ENCODE assay signal across 8 mouse cellular contexts in genomic region chr10:85598603-85599542, GRCm38 (mm10).
A peak's percentile ranks its signal among the peaks of the same experiment; 100 is the strongest.
DNase-seq lines count a peak whose midpoint lies in the region; ATAC-seq and TF ChIP-seq lines count a peak whose summit lies in the region.

No protein-coding gene starts in this region.

- H3K27ac ChIP-seq in forebrain, embryonic 15.5 days (replicated peaks): peak overlapping the region; percentile 51
- no peak overlapping the region for H3K27ac ChIP-seq in intestine, postnatal 0 days (ENCODE audit: low read depth, low read length)

- peak overlapping the region; percentile 49 for H3K4me3 ChIP-seq in forebrain, embryonic 15.5 days
- peak overlapping the region; percentile 36 for H3K4me3 ChIP-seq in intestine, postnatal 0 days (ENCODE audit: low read depth, low read length)

- WGBS in forebrain, embryonic 15.5 days: under 1% methylated on average over 41 of the region's 41 CpGs
- 1% methylated on average over 41 of the region's 41 CpGs for WGBS in intestine, postnatal 0 days

- peaks cover 18% of the 10 kb centered on the region for H3K4me1 ChIP-seq in forebrain, embryonic 15.5 days
- 0 out of 2 replicates have a peak, but pooled peaks cover 5% of the 10 kb centered on the region for H3K4me1 ChIP-seq in intestine, postnatal 0 days (replicated peaks; ENCODE audit: control insufficient read depth, insufficient read depth, low read length)

- H3K27me3 ChIP-seq in forebrain, embryonic 15.5 days: no peaks in the 10 kb centered on the region
- no peaks in the 10 kb centered on the region for H3K27me3 ChIP-seq in intestine, postnatal 0 days (replicated peaks; ENCODE audit: control insufficient read depth, insufficient read depth, low read length)

- peak overlapping the region; percentile 64 for H3K9ac ChIP-seq in forebrain, embryonic 15.5 days (replicated peaks)
- H3K9ac ChIP-seq in intestine, postnatal 0 days (ENCODE audit: low read depth, low read length): no peak overlapping the region; the same call in 1 of the 2 replicates

- peak; percentile 11 to 23 for DNase-seq in left cerebral cortex, postnatal 25 days (ENCODE audit: low spot score in 2 of 2)
- DNase-seq in left cerebral cortex, adult 11 months (ENCODE audit: low spot score): no peak
- DNase-seq in cerebellum, postnatal 25 days: peak; percentile 49 to 66
- DNase-seq in neural tube, embryonic 10.5 days (ENCODE audit: extremely low spot score, low spot score): peak; percentile 60
- DNase-seq in spleen, postnatal 14 days (ENCODE audit: low spot score in 2 of 2): no peak
- no peak for DNase-seq in urinary bladder, adult 2 months (ENCODE audit: low spot score)

- intact Hi-C loops in left cerebral cortex, postnatal 25 days (cut with DNase I): no loop called here

- peak; percentile 65 for ATAC-seq in forebrain, embryonic 15.5 days (replicated peaks)
- no peak for ATAC-seq in intestine, postnatal 0 days

- H3K4me2 ChIP-seq in forebrain, embryonic 15.5 days (replicated peaks): peak overlapping the region; percentile 90
- H3K4me2 ChIP-seq in intestine, postnatal 0 days (replicated peaks; ENCODE audit: low read depth): peak overlapping the region; percentile 75

- peak; percentile 19; the same call in 1 of the 2 replicates for TF ChIP-seq CTCF in intestine, postnatal 0 days (IDR thresholded peaks at IDR 0.05; ENCODE audit: low read depth)

- H3K36me3 ChIP-seq in forebrain, embryonic 15.5 days: no peaks in the 10 kb centered on the region
- H3K36me3 ChIP-seq in intestine, postnatal 0 days (ENCODE audit: control insufficient read depth, insufficient read depth): no peaks in the 10 kb centered on the region

- no peaks in the 10 kb centered on the region for H3K9me3 ChIP-seq in forebrain, embryonic 15.5 days
- no peaks in the 10 kb centered on the region for H3K9me3 ChIP-seq in intestine, postnatal 0 days (ENCODE audit: control insufficient read depth)

Comparison
In these comparisons a context has a peak if more than half of its experiments do, and no peak if none do; other contexts are left out.
1. DNase-seq: peak in left cerebral cortex, postnatal 25 days (2 of 2), cerebellum, postnatal 25 days (2 of 2) and neural tube, embryonic 10.5 days (single experiment); none in left cerebral cortex, adult 11 months (single experiment), spleen, postnatal 14 days (0 of 2) and urinary bladder, adult 2 months (single experiment).